Mouse (Mus musculus): ENCODE data around the gene Mageb2.
"Not testable (repeated sequence)": the region's sequence is repeated elsewhere in the genome, so short reads cannot be mapped to it uniquely, and the experiment has no call there.

The Mageb2 gene

GRCm38 (mm10) chrX:91331390-91331789 is at the start of gene Mageb2:
Gene Mageb2, plus strand, starts transcription at chrX:91331690.
- not testable (repeated sequence) for DNase-seq (ENCODE audit: extremely low spot score)

GRCm38 (mm10) chrX:91313256-91313655 is 18.2 kb upstream of the Mageb2 start:
- DNase-seq (ENCODE audit: extremely low spot score) = not testable (repeated sequence)
